Mouse (Mus musculus): ENCODE measurements around the gene Mad1l1.

Gene Mad1l1

GRCm38 (mm10) chr5:140104891-140105290 is 216.5 kb downstream of the Mad1l1 start:
- no peak for DNase-seq (ENCODE audit: extremely low spot score, low read depth, low spot score)

GRCm38 (mm10) chr5:140102731-140103130 is 218.6 kb downstream of the Mad1l1 start:
- DNase-seq (ENCODE audit: extremely low spot score, low read depth, low spot score), result peak; percentile 62

GRCm38 (mm10) chr5:140101409-140102009 is 219.8 kb downstream of the Mad1l1 start:
- DNase-seq (ENCODE audit: extremely low spot score, low read depth, low spot score), result no peak

- DNase-seq (ENCODE audit: extremely low spot score, low read depth, low spot score), result no peak
These were observed 222.6 kb downstream of the Mad1l1 start for GRCm38 (mm10) chr5:140098711-140099110.

GRCm38 (mm10) chr5:140095203-140095602 is 226.1 kb downstream of the Mad1l1 start:
- no peak for DNase-seq (ENCODE audit: extremely low spot score, low read depth, low spot score)

- no peak for DNase-seq (ENCODE audit: extremely low spot score, low read depth, low spot score)
These were observed 227.9 kb downstream of the Mad1l1 start for GRCm38 (mm10) chr5:140093489-140093888.

GRCm38 (mm10) chr5:140091601-140092000 is 229.8 kb downstream of the Mad1l1 start:
- no peak for DNase-seq (ENCODE audit: extremely low spot score, low read depth, low spot score)

- no peak for DNase-seq (ENCODE audit: extremely low spot score, low read depth, low spot score)
These were observed 232.1 kb downstream of the Mad1l1 start for GRCm38 (mm10) chr5:140089263-140089662.

- no peak for DNase-seq (ENCODE audit: extremely low spot score, low read depth, low spot score)
These were observed 234.1 kb downstream of the Mad1l1 start for GRCm38 (mm10) chr5:140087242-140087641.

GRCm38 (mm10) chr5:140084341-140084740 is 237.0 kb downstream of the Mad1l1 start:
- DNase-seq (ENCODE audit: extremely low spot score, low read depth, low spot score), result no peak

- no peak for DNase-seq (ENCODE audit: extremely low spot score, low read depth, low spot score)
These were observed 237.4 kb downstream of the Mad1l1 start for GRCm38 (mm10) chr5:140083911-140084310.

- DNase-seq (ENCODE audit: extremely low spot score, low read depth, low spot score), result no peak
These were observed 239.0 kb downstream of the Mad1l1 start for GRCm38 (mm10) chr5:140082204-140082812.

- no peak for DNase-seq (ENCODE audit: extremely low spot score, low read depth, low spot score)
These were observed 240.3 kb downstream of the Mad1l1 start for GRCm38 (mm10) chr5:140081084-140081483.

- no peak for DNase-seq (ENCODE audit: extremely low spot score, low read depth, low spot score)
These were observed 241.8 kb downstream of the Mad1l1 start for GRCm38 (mm10) chr5:140079511-140079910.

- DNase-seq (ENCODE audit: extremely low spot score, low read depth, low spot score), result no peak
These were observed 242.9 kb downstream of the Mad1l1 start for GRCm38 (mm10) chr5:140078406-140078805.

- no peak for DNase-seq (ENCODE audit: extremely low spot score, low read depth, low spot score)
These were observed 244.9 kb downstream of the Mad1l1 start for GRCm38 (mm10) chr5:140076438-140076837.

GRCm38 (mm10) chr5:140073671-140074116 is 247.7 kb downstream of the Mad1l1 start:
- no peak for DNase-seq (ENCODE audit: extremely low spot score, low read depth, low spot score)

- no peak for DNase-seq (ENCODE audit: extremely low spot score, low read depth, low spot score)
These were observed 248.1 kb downstream of the Mad1l1 start for GRCm38 (mm10) chr5:140073148-140073670.

- no peak for DNase-seq (ENCODE audit: extremely low spot score, low read depth, low spot score)
These were observed 252.8 kb downstream of the Mad1l1 start for GRCm38 (mm10) chr5:140068506-140068905.

GRCm38 (mm10) chr5:140068051-140068450 is 253.3 kb downstream of the Mad1l1 start:
- no peak for DNase-seq (ENCODE audit: extremely low spot score, low read depth, low spot score)

GRCm38 (mm10) chr5:140066769-140067168 is 254.6 kb downstream of the Mad1l1 start:
- no peak for DNase-seq (ENCODE audit: extremely low spot score, low read depth, low spot score)

GRCm38 (mm10) chr5:140066281-140066680 is 255.1 kb downstream of the Mad1l1 start:
- no peak for DNase-seq (ENCODE audit: extremely low spot score, low read depth, low spot score)
